Mouse (Mus musculus): Measurements from ENCODE around the gene Bmper.

The Bmper gene

GRCm38 (mm10) chr9:23235368-23236002 lies 12.6 kb downstream of the Bmper start:
- no peak for DNase-seq (ENCODE audit: low spot score in 2 of 2)

DNA sequence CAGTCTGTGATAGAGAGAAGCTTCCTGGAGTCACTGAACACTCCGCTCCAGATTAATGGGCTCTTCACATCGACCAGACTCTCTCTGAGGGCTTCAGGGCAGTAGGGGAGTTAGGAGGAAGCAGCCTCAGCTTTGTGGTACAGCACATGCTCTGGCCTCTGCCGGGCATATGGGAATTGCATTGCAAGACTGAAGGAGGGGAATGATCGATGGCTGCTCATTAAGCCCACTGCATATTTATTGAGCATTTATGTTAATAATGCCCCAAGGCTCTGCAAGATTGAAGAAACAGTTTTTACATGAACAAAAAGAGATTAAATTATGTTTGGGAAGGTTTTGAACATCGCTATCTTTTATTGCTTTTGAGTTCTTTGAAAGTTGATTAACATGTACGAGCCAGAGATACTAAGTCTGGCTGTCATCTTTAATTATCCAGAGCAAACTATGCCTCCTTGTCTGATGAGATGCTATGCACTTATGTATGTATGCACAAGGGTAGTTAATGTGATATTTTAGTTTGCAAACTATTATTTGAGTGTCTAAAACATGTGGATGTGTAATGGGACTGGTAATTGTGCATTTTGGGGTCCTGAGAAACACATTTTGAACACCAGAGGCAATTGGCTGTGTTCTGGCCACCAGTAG lies 13.9 kb downstream of the Bmper start:
- no peak for DNase-seq (ENCODE audit: low spot score in 2 of 2)

DNA sequence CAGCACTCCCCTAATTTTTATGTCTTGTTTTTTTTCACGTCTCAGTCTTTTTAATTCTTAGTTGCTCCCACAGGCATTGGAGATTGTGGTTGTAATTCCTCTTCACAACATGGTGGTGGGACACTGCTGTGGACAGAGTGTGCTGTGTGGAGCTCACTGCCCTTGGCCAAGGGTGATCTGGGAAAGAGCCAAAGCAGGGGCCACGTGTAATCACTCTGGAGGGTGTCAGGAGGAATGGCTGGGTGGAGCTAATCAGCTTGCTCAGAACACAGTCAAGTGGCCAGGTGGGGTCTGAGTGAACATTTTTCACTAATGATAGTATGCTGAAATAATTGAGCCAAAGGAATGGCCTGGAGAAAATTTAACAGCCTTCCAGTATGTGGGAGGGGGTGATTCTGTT lies 16.1 kb downstream of the Bmper start:
- no peak for DNase-seq (ENCODE audit: low spot score in 2 of 2)

DNA sequence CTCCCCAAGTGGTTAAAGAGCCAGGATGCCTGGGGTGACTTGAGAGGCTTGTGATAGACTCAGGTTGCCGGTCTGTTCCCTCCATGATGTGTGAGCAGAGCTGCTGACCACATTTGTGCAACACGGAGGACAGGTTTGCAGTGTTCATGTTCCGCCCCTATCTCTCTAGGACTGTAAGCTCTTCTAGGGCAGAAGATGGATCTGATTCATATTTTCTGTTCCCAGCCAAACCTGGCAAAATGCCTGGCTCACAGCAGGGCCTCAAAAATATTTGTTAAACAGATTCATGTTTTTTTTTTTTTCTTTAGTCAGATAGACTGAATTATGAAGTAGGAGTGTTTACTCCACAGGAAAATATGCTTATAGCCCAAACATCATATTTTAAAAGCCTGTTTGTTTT lies 20.0 kb downstream of the Bmper start:
- DNase-seq (ENCODE audit: low spot score in 2 of 2): no peak

DNA sequence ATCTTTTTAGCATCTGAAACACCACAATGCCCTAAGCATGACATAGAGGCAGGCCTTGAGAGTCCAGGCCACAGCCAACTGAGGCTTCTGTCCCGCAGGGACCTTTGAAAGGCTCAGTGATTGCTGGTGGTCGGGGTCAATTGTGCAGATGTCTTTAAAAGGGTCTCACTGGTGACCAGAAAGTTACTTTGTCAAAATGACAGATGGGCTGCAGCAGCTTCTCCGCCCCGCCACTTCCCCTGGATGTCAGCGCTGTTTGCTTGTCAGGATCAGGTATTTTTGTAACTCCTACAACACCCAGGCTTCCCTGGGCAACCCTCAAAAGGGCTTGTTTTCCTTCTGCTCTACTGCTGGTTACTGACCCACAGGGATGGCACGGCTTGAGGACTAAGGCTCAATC lies 21.0 kb downstream of the Bmper start:
- DNase-seq (ENCODE audit: low spot score in 2 of 2): no peak

DNA sequence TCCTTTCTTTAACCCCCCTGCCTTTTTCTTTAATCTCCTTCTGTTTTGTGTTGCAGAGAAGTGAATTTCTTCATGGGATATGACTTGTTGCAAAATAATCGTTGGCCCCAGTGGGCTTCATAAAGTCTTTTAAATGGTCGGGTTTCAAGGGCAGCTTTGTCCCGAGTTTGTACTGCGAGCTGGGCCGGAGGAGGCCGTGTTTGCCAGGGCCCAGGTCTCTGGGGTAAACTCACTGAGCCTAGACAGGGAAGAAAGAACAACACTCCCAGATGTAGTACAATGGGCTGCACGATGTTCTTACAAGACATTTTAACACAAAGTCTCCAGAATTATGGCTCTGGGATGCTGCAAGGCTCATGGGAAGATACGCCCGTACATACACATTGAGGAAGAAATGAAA lies 23.5 kb downstream of the Bmper start:
- no peak for DNase-seq (ENCODE audit: low spot score in 2 of 2)

GRCm38 (mm10) chr9:23250026-23250425 lies 27.1 kb downstream of the Bmper start:
- DNase-seq (ENCODE audit: low spot score in 2 of 2): peak; percentile 53

- no peak for DNase-seq (ENCODE audit: low spot score in 2 of 2)
These were observed 28.1 kb downstream of the Bmper start for GRCm38 (mm10) chr9:23251001-23251400.

GRCm38 (mm10) chr9:23253624-23254023 lies 30.7 kb downstream of the Bmper start:
- DNase-seq (ENCODE audit: low spot score in 2 of 2): no peak

- DNase-seq (ENCODE audit: low spot score in 2 of 2): no peak
These were observed 31.6 kb downstream of the Bmper start for GRCm38 (mm10) chr9:23254237-23255214.

DNA sequence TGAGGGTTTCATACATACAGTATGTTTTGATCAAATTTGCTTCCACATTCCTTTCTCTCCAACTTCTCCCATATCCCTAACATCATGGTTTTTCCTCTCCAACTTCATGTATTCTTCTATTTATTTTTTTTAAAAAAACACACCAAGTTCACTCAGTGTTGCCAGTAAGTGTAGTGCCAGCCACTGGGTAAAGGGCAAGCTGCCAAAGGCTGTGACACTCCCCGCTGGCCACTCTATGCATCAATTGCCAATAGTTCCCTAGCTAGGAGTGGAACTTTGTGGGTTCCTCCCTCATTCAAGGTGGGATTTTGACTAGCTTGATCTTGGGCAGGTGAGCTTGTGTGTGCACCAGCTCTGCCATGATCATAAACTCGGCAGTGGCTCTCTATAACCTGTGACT lies 33.0 kb downstream of the Bmper start:
- DNase-seq (ENCODE audit: low spot score in 2 of 2): no peak

DNA sequence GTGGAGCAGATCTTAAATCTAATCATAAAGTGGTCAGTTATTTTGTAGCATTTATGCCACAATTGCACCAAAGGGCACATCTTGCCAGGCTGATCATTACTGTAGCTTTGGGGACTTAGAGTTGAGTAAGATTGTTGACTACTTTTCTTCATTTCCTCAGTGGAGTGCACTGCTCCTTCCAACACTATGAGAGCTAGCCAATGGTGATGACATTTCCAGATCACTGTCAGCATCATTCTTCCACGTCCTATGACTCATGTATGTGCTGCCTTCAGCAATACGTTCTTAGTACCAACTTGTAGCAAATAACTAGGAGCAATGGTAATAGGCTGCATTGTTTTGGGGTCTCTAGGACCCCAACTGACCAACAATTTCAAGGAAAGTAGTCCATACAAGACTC lies 33.7 kb downstream of the Bmper start:
- DNase-seq (ENCODE audit: low spot score in 2 of 2): no peak

DNA sequence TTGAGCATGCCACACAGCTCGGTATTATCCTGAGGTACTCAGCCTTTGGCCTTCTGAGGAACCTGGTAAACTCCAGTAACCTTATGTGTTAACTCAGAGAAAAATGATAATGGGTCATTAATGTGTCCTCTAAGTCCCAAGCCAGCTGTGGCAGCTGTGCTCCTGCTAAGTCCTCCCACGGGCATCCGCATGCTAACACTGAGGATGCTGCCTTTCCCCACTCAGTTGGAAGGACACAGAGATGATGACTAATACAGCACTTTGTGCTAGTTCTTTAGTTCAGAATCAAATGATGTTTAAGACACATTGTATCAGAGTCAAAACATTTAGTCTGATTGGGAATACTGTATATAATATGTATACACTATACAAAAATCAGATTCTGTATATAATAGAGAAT lies 39.0 kb downstream of the Bmper start:
- DNase-seq (ENCODE audit: low spot score in 2 of 2): no peak

DNA sequence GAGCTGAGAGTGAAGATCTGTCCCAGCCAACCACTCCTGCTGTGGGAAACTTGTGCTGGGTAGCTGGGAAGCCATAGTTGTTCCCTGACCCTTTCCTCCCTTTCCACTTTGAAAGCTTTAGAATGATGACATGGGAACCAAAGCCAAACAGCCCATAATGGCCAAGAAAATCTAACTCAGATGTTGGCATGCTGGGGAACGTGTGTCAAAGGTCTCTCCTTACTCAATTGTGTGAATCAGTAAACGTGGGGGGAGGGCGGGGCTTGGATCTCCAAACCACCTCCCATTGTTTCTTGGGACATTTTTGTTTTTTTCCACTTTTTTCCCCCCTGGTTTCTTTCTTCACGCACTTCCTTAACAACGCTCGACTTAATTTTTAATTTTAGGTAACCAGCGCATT lies 40.0 kb downstream of the Bmper start:
- no peak for DNase-seq (ENCODE audit: low spot score in 2 of 2)

DNA sequence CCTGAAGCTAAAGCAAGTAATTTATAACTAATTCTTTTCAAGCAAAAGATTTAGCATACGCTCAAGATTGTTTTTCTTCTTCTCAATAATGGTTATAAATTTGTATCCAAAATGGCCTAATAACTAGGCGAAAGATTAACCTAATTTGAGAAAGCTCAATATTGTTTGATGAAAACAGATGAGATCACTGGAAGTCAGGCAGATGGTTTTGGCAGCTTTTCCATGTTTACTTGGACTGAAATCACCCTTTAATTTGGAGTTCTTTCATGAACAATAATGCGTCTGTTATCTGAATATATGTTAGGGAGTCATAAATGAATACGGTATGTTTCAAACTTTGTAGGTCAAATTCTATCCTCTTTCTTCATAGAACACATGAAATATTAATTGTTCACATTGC lies 41.6 kb downstream of the Bmper start:
- no peak for DNase-seq (ENCODE audit: low spot score in 2 of 2)

DNA sequence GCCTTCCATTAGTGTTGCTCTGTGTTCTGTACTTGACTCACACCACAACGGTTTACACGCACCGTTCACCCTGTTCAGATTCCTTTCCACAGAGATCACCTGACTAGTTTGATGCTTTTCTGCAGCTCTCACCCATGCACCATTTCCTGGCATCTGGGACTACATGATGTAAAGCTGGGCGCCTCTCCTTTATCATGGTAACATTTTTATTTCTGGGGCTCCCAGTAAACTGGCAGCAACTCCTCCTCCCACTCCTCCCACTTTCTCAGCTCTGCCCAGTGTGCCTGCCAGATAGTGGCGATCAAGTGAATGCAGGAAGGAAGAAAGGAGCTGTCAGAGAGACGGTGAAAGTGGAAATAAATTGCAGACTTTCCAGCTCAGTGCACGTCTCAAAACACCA lies 45.7 kb downstream of the Bmper start:
- DNase-seq (ENCODE audit: low spot score in 2 of 2): no peak

DNA sequence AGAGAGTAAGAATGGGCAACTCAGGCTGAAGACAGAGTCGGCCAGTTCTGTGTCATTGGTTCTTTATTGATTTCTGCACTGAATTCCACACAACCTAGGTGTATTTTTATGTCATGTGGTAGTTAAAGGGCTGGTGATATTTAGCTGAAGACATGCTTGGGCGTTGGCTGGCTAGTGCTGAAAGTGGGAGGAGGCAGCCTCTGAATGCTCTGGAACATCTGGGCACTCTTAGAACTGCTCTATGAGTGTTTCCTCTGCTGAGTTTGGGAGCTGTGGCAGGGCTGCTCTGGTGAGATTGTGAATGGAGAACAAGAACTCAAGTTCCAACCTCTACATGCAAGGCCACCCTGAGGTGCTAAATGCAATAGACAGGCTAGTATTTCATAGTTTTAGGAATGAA lies 46.2 kb downstream of the Bmper start:
- DNase-seq (ENCODE audit: low spot score in 2 of 2): no peak

DNA sequence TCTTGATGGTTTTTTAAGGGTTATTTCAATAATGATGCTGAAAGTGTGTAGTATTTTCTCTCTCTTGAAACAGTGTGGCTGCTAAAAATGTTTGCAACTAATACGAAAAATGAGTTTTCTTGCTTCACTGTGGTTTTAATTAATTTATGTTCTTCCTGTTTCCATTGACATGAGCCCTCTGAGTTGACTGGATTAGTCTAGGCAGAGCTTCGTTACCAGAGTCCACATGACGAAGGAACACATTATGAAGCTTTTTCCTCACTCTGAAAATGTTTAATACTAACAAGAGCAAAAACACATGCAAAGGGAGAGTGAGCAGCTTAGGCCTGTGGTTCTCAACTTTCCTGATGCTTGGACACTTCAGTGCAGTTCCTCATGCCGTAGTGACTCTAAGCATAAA lies 53.4 kb downstream of the Bmper start:
- DNase-seq (ENCODE audit: low spot score in 2 of 2): no peak

DNA sequence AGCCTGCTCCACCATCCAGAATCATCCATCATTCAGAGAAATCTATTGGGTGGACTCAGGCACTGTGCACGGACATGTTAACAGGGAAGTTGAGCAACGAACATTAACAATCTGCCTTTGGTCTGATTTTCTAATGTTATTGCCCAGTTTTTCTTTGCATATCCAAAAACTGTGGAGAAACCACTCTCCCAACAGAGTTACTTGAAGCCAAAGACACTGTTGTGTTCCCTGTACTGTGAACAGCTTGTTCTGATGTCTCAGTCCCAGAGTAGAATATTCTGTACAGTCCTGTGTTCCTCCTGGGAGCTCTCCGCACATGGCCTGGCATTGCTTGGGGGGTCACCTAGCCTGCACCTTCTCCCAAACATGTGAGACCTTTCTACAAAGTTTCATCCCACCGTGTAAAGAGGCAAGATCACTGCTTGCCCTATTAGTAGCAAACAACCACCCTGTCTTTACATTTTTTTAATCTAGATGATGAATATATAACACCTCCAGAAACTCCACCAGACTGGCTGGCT lies 62.1 kb downstream of the Bmper start:
- DNase-seq (ENCODE audit: low spot score in 2 of 2): no peak

DNA sequence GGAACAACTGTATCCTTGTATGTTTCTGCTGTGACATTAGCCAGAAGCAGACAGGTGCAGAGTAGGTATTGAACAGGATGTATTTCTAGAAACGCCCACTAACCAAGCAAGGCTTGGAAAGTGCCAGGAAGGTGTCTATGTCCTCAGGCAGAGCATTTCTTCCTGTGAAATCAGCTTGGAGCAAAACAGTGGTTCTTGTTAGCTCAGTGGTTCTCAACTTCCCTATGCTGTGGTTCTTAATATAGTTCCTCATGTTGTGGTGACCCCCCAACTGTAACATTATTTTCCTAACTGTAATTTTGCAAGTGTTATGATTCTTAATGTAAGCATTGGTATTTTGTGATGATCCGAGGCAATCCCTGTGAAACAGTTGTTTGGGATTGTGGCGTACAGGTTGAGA lies 70.7 kb downstream of the Bmper start:
- DNase-seq (ENCODE audit: low spot score in 2 of 2): no peak

DNA sequence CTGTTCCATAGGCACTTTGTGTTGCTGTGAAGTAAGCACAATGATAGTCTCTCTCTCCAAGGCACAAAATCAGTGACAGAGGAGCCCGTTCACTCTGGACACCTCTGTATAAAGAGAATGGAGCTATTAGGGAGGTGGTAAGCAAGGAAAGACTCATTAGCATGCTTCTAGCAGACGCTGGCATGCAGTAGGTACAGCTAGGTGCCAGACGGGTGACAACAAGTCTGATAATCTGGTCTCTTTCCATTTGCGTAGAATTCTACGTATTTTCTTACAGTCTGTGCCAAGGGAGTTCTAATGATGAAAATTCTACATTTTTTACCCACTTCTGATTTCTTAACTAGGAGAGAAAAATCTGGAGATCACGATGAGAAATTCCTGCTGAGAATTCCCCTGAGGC lies 72.7 kb downstream of the Bmper start:
- no peak for DNase-seq (ENCODE audit: low spot score in 2 of 2)

DNA sequence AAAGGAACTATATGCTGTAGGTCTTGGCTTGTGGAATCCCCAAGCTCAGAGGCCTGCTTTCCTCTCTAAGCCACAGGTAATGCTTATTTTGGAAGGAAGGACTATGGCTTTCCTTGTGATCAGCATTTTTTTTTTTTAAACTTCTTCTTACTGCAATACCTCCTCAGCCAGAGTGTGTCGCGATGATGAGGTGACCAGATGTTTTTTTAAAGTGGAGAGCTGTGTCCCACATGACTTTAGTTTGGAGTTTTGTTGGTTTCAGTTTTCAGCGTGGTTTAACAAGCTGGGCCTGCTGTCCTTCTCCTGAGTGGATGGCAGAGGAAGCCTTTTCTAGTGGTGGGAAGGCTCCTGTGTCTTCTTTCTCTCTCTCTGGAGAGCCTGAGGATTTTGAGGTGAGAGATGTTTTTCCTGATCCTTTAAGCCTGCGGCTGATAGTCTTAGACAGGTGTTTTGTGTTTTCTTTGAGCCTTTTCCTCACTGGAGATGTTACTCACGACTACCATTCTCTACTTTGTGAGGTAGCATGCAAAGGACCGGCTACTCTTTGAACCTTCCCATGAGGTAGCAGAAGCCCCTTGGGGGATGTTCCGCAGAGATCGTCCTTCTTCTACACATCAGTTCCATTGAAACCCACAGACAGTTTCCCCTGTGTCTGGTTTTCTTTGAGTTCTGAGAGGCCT lies 74.8 kb downstream of the Bmper start:
- no peak for DNase-seq (ENCODE audit: low spot score in 2 of 2)

Measured in urinary bladder, adult 18-20 months (tissue).